Mouse (Mus musculus) stomach, embryonic 16.5 days (tissue): ENCODE results near the gene Stambpl1. TPM values are rescaled to one million over a fixed set of nuclear protein-coding genes. Genes with fewer than 3 reads are reported as not detected.

Source experiments
- ATAC-seq: fragments of 200-750 bp; cut with Nextera tagmentation; 2 replicates; pipeline ENCODE4 v1.8.0; 2017; ENCODE audit warnings: moderate number of reproducible peaks, moderate TSS enrichment; ENCODE audit not compliant: insufficient read depth, low FRiP score
- H3K27ac ChIP-seq: fragments of 300-500 bp; sonication (generic); 2 replicates; pipeline ENCODE4 v1.5.1; 2014; ENCODE audit warnings: low read length
- H3K27me3 ChIP-seq: fragments of 300-500 bp; sonication (generic); 2 replicates; pipeline ENCODE4 v1.6.1; 2014; ENCODE audit warnings: low read length, control low read depth, mixed read lengths; ENCODE audit not compliant: control insufficient read depth, insufficient read depth
- H3K36me3 ChIP-seq: fragments of 300-500 bp; sonication (generic); 2 replicates; pipeline ENCODE4 v1.6.1; 2014; ENCODE audit warnings: low read length; ENCODE audit not compliant: control insufficient read depth, insufficient read depth
- H3K4me1 ChIP-seq: fragments of 300-500 bp; sonication (generic); 2 replicates; pipeline ENCODE4 v1.6.1; 2014; ENCODE audit warnings: low read length, control low read depth, mixed read lengths; ENCODE audit not compliant: control insufficient read depth, insufficient read depth
- H3K4me2 ChIP-seq: fragments of 300-500 bp; sonication (generic); 2 replicates; pipeline ENCODE4 v1.6.1; 2014; ENCODE audit warnings: low read depth, low read length, mixed read lengths
- H3K4me3 ChIP-seq: fragments of 300-500 bp; sonication (generic); replicated peaks from 2 replicates; pipeline ENCODE4 v1.5.1; 2014; ENCODE audit warnings: mild to moderate bottlenecking, low read length
- H3K9ac ChIP-seq: fragments of 300-500 bp; sonication (generic); 2 replicates; pipeline ENCODE4 v1.6.1; 2014; ENCODE audit warnings: low read length
- H3K9me3 ChIP-seq: fragments of 300-500 bp; sonication (generic); replicated peaks from 2 replicates; pipeline ENCODE4 v1.6.1; 2016; ENCODE audit warnings: low read length, control low read depth; ENCODE audit not compliant: control insufficient read depth
- WGBS: fragments of 180-500 bp; shearing (Covaris S2); extraction: QIAGEN DNeasy Blood & Tissue Kit; methylation state at CpG from one replicate; pipeline ENCODE4 v1.1.7; 2014; 5-methylcytosine and 5-hydroxymethylcytosine counted together
- polyA plus RNA-seq: library from polyadenylated mRNA; unstranded; fragments of >200 nt; fragmentation: Nextera tagmentation; extraction: Ambion mirVana; gene quantifications from 2 replicates; pipeline ENCODE4 v1.2.1, GENCODE M21; 2015

Gene Stambpl1
- polyA plus RNA-seq, 1 experiment from 2014 or later, result 13.2 TPM

GRCm38 (mm10) chr19:34254880-34255681 is 63.1 kb downstream of the Stambpl1 start, which contains the start of gene Acta2:
Gene Acta2, minus strand, starts transcription at chr19:34255590.
- no peaks in the 10 kb centered on the region for H3K27me3 ChIP-seq

GRCm38 (mm10) chr19:34256149-34256548 is 64.1 kb downstream of the Stambpl1 start:
- Histone ChIP-seq H3K9me3 (no peaks in the 10 kb centered on the region), H3K27me3 (no peaks in the 10 kb centered on the region), H3K36me3 (no peaks in the 10 kb centered on the region), H3K9ac (no peak overlapping the region), H3K4me1 (no peaks in the 10 kb centered on the region), H3K4me3 (no peak overlapping the region), H3K4me2 (peak overlapping the region; percentile 45; the same call in 1 of the 2 replicates), H3K27ac (peak overlapping the region; percentile 94)
- WGBS, result 70% methylated on average over 5 of the region's 5 CpGs
- no peak for ATAC-seq

More at GRCm38 (mm10) chr19:34254880-34255681, 63.1 kb downstream of the Stambpl1 start, which contains the start of gene Acta2:
- Histone ChIP-seq H3K27ac (peak within 1 kb of the TSS; percentile 94), H3K36me3 (no peaks in the 10 kb centered on the region), H3K9me3 (no peaks in the 10 kb centered on the region), H3K4me3 (peak within 1 kb of the TSS; percentile 48), H3K4me1 (no peaks in the 10 kb centered on the region), H3K4me2 (peak within 1 kb of the TSS; percentile 45), H3K9ac (peak within 1 kb of the TSS; percentile 71)
- peak; percentile 94 for ATAC-seq
- 34% methylated on average over 16 of the region's 16 CpGs for WGBS

- H3K4me3 ChIP-seq, result no peak overlapping the region
- H3K9ac ChIP-seq, result no peak overlapping the region
- no peaks in the 10 kb centered on the region for H3K9me3 ChIP-seq
- 53% methylated on average over 2 of the region's 2 CpGs for WGBS
- no peaks in the 10 kb centered on the region for H3K4me1 ChIP-seq
- H3K36me3 ChIP-seq, result no peaks in the 10 kb centered on the region
- no peak for ATAC-seq
- no peaks in the 10 kb centered on the region for H3K27me3 ChIP-seq
- no peak overlapping the region for H3K4me2 ChIP-seq
- peak overlapping the region; percentile 22; the same call in 1 of the 2 replicates for H3K27ac ChIP-seq
Observed at GRCm38 (mm10) chr19:34256936-34257335, 64.9 kb downstream of the Stambpl1 start.

GRCm38 (mm10) chr19:34262273-34262974 is 70.4 kb downstream of the Stambpl1 start:
- Histone ChIP-seq H3K27me3 (no peaks in the 10 kb centered on the region), H3K4me1 (no peaks in the 10 kb centered on the region; the same call in 1 of the 2 replicates), H3K27ac (no peak overlapping the region), H3K4me3 (no peak overlapping the region), H3K36me3 (no peaks in the 10 kb centered on the region), H3K9ac (no peak overlapping the region), H3K4me2 (no peak overlapping the region), H3K9me3 (no peaks in the 10 kb centered on the region)
- ATAC-seq, result no peak
- WGBS, result 68% methylated on average over 2 of the region's 2 CpGs

- H3K27ac ChIP-seq, result peak overlapping the region; percentile 42
- 62% methylated on average over 5 of the region's 5 CpGs for WGBS
- H3K9ac ChIP-seq, result no peak overlapping the region
- H3K36me3 ChIP-seq, result no peaks in the 10 kb centered on the region
- H3K4me2 ChIP-seq, result no peak overlapping the region
- ATAC-seq, result peak; percentile 62; the same call in 1 of the 2 replicates
- H3K4me1 ChIP-seq, result no peaks in the 10 kb centered on the region; the same call in none of the 2 replicates
- no peaks in the 10 kb centered on the region for H3K27me3 ChIP-seq
- no peaks in the 10 kb centered on the region for H3K9me3 ChIP-seq
- no peak overlapping the region for H3K4me3 ChIP-seq
Observed at GRCm38 (mm10) chr19:34265604-34266193, 73.7 kb downstream of the Stambpl1 start.

GRCm38 (mm10) chr19:34268991-34269390 is 77.0 kb downstream of the Stambpl1 start:
- no peaks in the 10 kb centered on the region for H3K36me3 ChIP-seq
- no peaks in the 10 kb centered on the region for H3K27me3 ChIP-seq
- no peak overlapping the region for H3K4me3 ChIP-seq
- H3K9ac ChIP-seq, result no peak overlapping the region
- no peak for ATAC-seq
- 41% methylated on average over 1 of the region's 1 CpGs for WGBS
- no peaks in the 10 kb centered on the region for H3K9me3 ChIP-seq
- H3K4me1 ChIP-seq, result no peaks in the 10 kb centered on the region; the same call in 1 of the 2 replicates
- H3K4me2 ChIP-seq, result no peak overlapping the region
- no peak overlapping the region for H3K27ac ChIP-seq

- Histone ChIP-seq H3K9me3 (no peaks in the 10 kb centered on the region), H3K4me1 (no peaks in the 10 kb centered on the region; the same call in 1 of the 2 replicates), H3K27ac (no peak overlapping the region), H3K27me3 (no peaks in the 10 kb centered on the region), H3K4me3 (no peak overlapping the region), H3K36me3 (no peaks in the 10 kb centered on the region), H3K9ac (no peak overlapping the region), H3K4me2 (no peak overlapping the region)
- ATAC-seq, result peak; percentile 71; the same call in 1 of the 2 replicates
- WGBS, result 81% methylated on average over 11 of the region's 11 CpGs
Observed at GRCm38 (mm10) chr19:34270106-34270726, 78.2 kb downstream of the Stambpl1 start.

- no peak overlapping the region for H3K27ac ChIP-seq
- ATAC-seq, result no peak
Observed at GRCm38 (mm10) chr19:34270824-34271464, 78.9 kb downstream of the Stambpl1 start.

More at GRCm38 (mm10) chr19:34270824-34271464, 78.9 kb downstream of the Stambpl1 start:
- Histone ChIP-seq H3K27me3 (no peaks in the 10 kb centered on the region), H3K4me1 (no peaks in the 10 kb centered on the region; the same call in 1 of the 2 replicates), H3K4me2 (no peak overlapping the region), H3K4me3 (no peak overlapping the region), H3K36me3 (no peaks in the 10 kb centered on the region), H3K9ac (no peak overlapping the region), H3K9me3 (no peaks in the 10 kb centered on the region)
- 87% methylated on average over 13 of the region's 13 CpGs for WGBS
